Mouse (Mus musculus): ENCODE measurements around the gene Etv3.
"Not testable (repeated sequence)": the region's sequence is repeated elsewhere in the genome, so short reads cannot be mapped to it uniquely, and the experiment has no call there.

The Etv3 gene

GRCm38 (mm10) chr3:87521126-87521525 is 4.1 kb upstream of the Etv3 start:
- no peak for DNase-seq

GRCm38 (mm10) chr3:87521833-87522232 is 3.4 kb upstream of the Etv3 start:
- no peak for DNase-seq

- no peak for DNase-seq
These were observed 1.5 kb upstream of the Etv3 start for GRCm38 (mm10) chr3:87523701-87524100.

- DNase-seq: no peak
These were observed 797 bp downstream of the Etv3 start for GRCm38 (mm10) chr3:87525837-87526570.

GRCm38 (mm10) chr3:87527139-87527538 is 1.9 kb downstream of the Etv3 start:
- peak; percentile 29 for DNase-seq

- no peak for DNase-seq
These were observed 2.8 kb downstream of the Etv3 start for GRCm38 (mm10) chr3:87528021-87528420.

- no peak for DNase-seq
These were observed 3.6 kb downstream of the Etv3 start for GRCm38 (mm10) chr3:87528841-87529240.

GRCm38 (mm10) chr3:87529568-87529967 is 4.4 kb downstream of the Etv3 start:
- peak; percentile 69 for DNase-seq

- no peak for DNase-seq
These were observed 5.0 kb downstream of the Etv3 start for GRCm38 (mm10) chr3:87530234-87530633.

- no peak for DNase-seq
These were observed 8.6 kb downstream of the Etv3 start for GRCm38 (mm10) chr3:87533667-87534378.

GRCm38 (mm10) chr3:87538034-87538433 is 12.8 kb downstream of the Etv3 start:
- DNase-seq: peak; percentile 33

- no peak for DNase-seq
These were observed 14.9 kb downstream of the Etv3 start for GRCm38 (mm10) chr3:87540028-87540675.

GRCm38 (mm10) chr3:87540714-87541113 is 15.5 kb downstream of the Etv3 start:
- DNase-seq: no peak

GRCm38 (mm10) chr3:87542481-87543215 is 17.4 kb downstream of the Etv3 start:
- DNase-seq: no peak

- no peak for DNase-seq
These were observed 20.3 kb downstream of the Etv3 start for GRCm38 (mm10) chr3:87545554-87545953.

- no peak for DNase-seq
These were observed 21.1 kb downstream of the Etv3 start for GRCm38 (mm10) chr3:87546291-87546721.

GRCm38 (mm10) chr3:87549908-87550307 is 24.7 kb downstream of the Etv3 start:
- no peak for DNase-seq

GRCm38 (mm10) chr3:87552327-87552726 is 27.1 kb downstream of the Etv3 start:
- DNase-seq: no peak

- DNase-seq: no peak
These were observed 28.2 kb downstream of the Etv3 start for GRCm38 (mm10) chr3:87553196-87553935.

GRCm38 (mm10) chr3:87554859-87555258 is 29.7 kb downstream of the Etv3 start:
- DNase-seq: not testable (repeated sequence)

- DNase-seq: no peak
These were observed 30.9 kb downstream of the Etv3 start for GRCm38 (mm10) chr3:87556109-87556531.

GRCm38 (mm10) chr3:87556668-87557278 is 31.6 kb downstream of the Etv3 start:
- no peak for DNase-seq
